Mouse (Mus musculus) C2C12 (cell line): Measurements from ENCODE around the gene Ces1b.

Experiments
- MAX ChIP-seq: IDR thresholded peaks from one replicate; pipeline ENCODE4 v1.6.1; 2011; ENCODE audit warnings: mild to moderate bottlenecking, control low read depth
- USF1 ChIP-seq: IDR thresholded peaks from one replicate; pipeline ENCODE4 v1.6.1; 2011; ENCODE audit warnings: low read depth, mild to moderate bottlenecking, control low read depth, moderate library complexity

DNA sequence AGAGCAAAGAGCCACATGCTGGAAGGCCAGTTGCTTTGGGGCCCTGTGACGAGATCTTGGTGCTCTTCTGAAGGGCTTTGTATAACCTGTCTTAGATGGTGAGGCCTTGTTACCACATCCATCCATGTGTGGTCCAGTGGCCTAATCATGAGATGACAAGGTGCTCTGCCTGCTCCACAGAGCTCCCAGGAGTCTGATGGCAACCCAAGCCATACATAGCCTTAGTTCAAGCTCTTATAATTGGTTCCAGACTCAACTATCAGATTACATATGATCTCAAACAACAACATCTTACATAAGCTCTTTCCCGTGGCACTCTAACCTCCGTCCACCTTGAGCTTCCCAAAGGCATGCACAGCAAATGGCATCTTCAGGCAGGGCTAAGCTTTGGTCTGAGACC, 31.7 kb downstream of the Ces1b start, which contains the start of gene Ces1a:
- TF ChIP-seq USF1 (no peak), MAX (no peak)
